Mouse (Mus musculus) gastrocnemius, adult 2 months (tissue): ENCODE data around the gene Nol9. TPM values are rescaled to one million over a fixed set of nuclear protein-coding genes. Genes with fewer than 3 reads are reported as not detected.

Source experiments
- DNase-seq: peaks from one replicate; pipeline ENCODE4 v3.0.0; 2022
- H3K27ac ChIP-seq: fragments of 200-600 bp; 2 replicates; pipeline ENCODE4 v1.8.1; 2022; ENCODE audit warnings: mild to moderate bottlenecking
- H3K4me3 ChIP-seq: fragments of 200-600 bp; 2 replicates; pipeline ENCODE4 v1.8.1; 2022; ENCODE audit warnings: mild to moderate bottlenecking, moderate library complexity
- CTCF ChIP-seq: fragments of 200-600 bp; IDR thresholded peaks from 2 replicates; pipeline ENCODE4 v1.8.1; 2022; ENCODE audit warnings: antibody characterized with exemption, mild to moderate bottlenecking, moderate library complexity
- intact Hi-C: fragments of 180-260 bp; cut with DNase I; formaldehyde crosslinking; loops from one replicate; pipeline ENCODE4 v1.15.1; 2025
- total RNA-seq, 2 experiments: library from RNA; stranded (reverse); gene quantifications; 2 replicates each; pipeline ENCODE4 v1.2.3; 2021

The Nol9 gene
- total RNA-seq, 2 experiments from 2014 or later, result 10.6 to 11.7 TPM

- no peak for DNase-seq
- Histone ChIP-seq H3K4me3 (no peak overlapping the region), H3K27ac (no peak overlapping the region)
- intact Hi-C loops, result no loop called here
- TF ChIP-seq CTCF, result no peak
Measured at GRCm38 (mm10) chr4:152088556-152089120, 49.5 kb downstream of the Nol9 start.

GRCm38 (mm10) chr4:152090191-152090590 lies 51.1 kb downstream of the Nol9 start:
- H3K27ac ChIP-seq, result 0 out of 2 replicates have a peak overlapping the region, but pooled peaks have one; percentile 8
- intact Hi-C loops, result no loop called here
- no peak for DNase-seq
- TF ChIP-seq CTCF, result no peak
- no peak overlapping the region for H3K4me3 ChIP-seq

- TF ChIP-seq CTCF, result no peak
- intact Hi-C loops, result no loop called here
- Histone ChIP-seq H3K4me3 (no peak overlapping the region), H3K27ac (peak overlapping the region; percentile 12)
- no peak for DNase-seq
Measured at GRCm38 (mm10) chr4:152092751-152093293, 53.7 kb downstream of the Nol9 start.

GRCm38 (mm10) chr4:152094233-152094632 lies 55.1 kb downstream of the Nol9 start:
- intact Hi-C loops, result no loop called here
- no peak for DNase-seq
- H3K27ac ChIP-seq, result no peak overlapping the region
- no peak overlapping the region for H3K4me3 ChIP-seq
- no peak for TF ChIP-seq CTCF

DNA sequence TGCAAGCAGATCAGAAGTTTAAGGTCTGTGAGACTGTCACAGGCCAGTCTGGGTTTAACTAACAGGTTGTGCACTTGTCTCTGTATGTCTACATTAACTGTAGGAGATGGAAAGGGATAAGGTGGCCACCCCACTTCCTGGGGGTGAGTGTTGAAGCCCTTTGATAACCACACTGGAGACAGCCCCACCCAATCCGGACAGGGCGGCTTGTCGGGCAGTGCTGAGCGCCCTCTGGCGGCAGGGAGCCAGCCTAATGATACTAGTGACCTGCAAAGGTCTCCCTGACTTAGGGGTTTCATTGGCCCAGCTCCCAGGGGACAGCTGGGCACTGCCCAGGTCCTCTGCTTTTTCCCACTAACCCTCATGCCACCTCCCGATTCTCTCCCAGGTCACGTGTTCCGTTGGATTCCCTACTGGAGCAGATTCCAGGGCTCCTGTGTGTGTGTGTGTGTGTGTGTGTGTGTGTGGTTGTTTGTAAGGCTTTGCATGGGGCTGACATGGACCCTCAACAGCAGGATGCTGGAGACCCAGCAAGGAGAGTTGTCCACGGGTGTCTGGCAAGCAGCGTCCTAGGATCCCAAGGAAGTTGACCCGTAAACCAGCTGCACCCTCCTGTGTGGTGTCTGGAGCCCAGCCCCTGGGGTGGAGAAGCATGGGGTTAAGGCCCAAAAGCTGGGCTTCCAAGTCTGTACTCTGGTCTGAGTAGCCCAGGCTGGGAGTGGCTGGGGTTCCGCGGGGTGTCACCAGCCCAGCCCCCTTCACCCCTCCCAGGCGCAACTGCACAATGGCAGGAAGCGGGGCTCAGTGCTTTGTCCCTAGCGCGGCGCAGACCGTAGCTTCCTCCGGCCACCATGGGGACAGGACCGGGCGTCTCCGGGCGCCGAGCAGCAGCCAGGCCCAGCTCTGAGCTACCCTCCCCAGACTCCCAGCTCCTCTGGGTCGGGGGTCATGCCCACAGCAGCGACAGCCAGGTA lies 57.1 kb downstream of the Nol9 start:
- peak; percentile 91 for DNase-seq
- intact Hi-C loops, result loop anchor here (1.0 to 2.0 kb wide), 3 partner anchors 13 to 115 kb away; partner anchors contain the start of gene Tas1r1
- peak overlapping the region; percentile 92 for H3K27ac ChIP-seq
- peak; percentile 99; the same call in 1 of the 2 replicates for TF ChIP-seq CTCF
- H3K4me3 ChIP-seq, result peak overlapping the region; percentile 75

- no peak for DNase-seq
- intact Hi-C loops, result loop anchor here (1.0 to 2.0 kb wide), 2 partner anchors 59 to 116 kb away; partner anchors contain the start of gene Tas1r1
- H3K27ac ChIP-seq, result peak overlapping the region; percentile 92
- peak overlapping the region; percentile 75 for H3K4me3 ChIP-seq
- TF ChIP-seq CTCF, result no peak
Measured at GRCm38 (mm10) chr4:152096927-152097326, 57.8 kb downstream of the Nol9 start.

DNA sequence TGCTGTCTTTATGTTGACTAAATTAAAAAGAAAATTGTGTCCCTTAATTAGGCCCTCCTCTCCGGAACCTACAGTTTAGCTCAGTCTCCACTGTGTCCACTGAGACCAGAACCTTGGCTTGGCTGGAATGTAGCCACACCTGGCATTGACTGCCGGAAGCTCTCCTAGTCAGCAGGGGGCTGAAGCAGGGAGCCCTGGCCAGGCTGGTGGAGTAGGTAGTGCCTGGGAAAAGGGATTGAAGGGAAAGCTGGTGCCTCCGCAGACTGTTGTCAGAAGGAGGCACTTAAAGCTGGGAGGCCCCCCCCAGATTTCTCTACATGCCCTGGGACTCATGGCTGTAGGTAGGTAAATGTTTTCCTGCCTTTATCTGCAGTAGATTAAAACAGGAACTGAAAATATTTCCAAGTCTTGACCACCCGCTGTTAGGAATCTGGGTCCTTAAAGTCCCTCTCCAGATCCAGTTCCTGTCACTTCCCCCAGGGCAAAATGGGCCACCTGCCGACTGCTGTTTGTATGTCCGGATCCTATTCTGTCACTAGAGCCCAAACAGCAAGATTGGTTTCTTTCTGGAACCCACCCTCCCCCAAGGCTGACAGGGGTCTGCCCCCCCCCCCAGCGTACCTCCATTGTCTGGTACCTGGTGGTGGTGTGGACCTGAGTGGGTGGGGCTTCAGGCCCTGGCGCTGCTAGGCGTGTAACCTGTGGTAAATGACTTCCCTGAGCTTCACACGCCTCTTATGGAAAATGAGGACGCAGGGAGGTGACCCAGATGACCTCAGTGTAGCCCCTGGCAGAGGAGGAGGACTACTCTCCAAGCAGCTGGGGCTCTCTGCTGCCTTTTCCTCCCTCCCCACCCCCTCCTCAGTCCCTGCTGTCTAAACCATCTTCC lies 59.0 kb downstream of the Nol9 start:
- no peak for TF ChIP-seq CTCF
- Histone ChIP-seq H3K27ac (peak overlapping the region; percentile 92), H3K4me3 (peak overlapping the region; percentile 75)
- DNase-seq, result no peak
- intact Hi-C loops, result loop anchor here (2.0 kb wide), 1 partner anchor 117 kb away; no protein-coding TSS in a partner anchor

DNA sequence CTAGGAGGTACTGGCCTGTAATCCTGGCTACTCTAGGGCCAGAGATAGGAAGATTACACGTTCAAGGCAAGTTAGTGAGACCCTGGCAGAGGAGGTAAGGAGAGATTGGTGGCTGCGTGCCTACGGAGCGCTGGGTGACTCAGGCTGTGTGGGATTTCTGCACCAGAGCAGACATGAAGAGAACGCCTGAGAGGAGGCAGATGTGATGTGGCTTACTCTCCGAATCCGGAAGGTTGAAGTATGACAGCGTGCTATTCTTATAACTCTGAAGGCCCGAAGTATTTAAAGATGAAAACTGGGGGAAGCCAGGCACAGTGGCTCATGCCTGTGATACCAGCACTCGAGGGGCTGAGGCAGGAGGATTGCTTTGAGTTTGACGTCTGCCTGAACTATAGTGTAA lies 61.4 kb downstream of the Nol9 start:
- no peak for TF ChIP-seq CTCF
- Histone ChIP-seq H3K4me3 (peak overlapping the region; percentile 43), H3K27ac (peak overlapping the region; percentile 68)
- DNase-seq, result no peak
- intact Hi-C loops, result no loop called here

DNA sequence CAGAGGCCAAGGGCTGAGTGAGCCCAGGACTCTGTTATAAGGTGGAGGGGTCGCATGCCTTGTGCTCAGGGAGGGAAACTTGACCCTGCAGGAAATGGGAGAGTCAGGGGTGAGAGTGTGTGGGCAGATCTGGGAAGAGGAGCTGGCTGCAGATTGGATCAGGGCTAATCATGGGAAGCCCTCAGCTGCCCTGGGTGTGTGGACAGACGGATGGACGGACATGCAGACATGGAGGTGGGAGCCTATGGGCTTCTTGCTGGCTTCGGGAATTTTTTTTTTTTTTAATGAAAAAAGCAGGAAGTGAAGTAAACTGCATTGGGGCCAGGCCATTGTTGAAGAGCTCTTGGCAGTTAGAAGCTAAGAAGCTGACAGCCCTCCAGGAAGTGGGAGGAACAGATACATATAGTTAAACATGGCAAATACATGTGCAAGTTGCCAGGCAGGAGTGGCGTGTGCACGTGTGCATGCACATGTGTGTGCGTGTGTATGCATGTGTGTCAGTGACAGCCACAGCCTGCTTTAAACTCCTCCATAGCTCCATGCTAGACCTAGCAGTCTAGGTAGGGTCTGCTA lies 62.0 kb downstream of the Nol9 start:
- intact Hi-C loops, result no loop called here
- Histone ChIP-seq H3K4me3 (peak overlapping the region; percentile 43), H3K27ac (peak overlapping the region; percentile 68)
- no peak for DNase-seq
- no peak for TF ChIP-seq CTCF

GRCm38 (mm10) chr4:152101921-152102320 lies 62.8 kb downstream of the Nol9 start:
- TF ChIP-seq CTCF, result no peak
- intact Hi-C loops, result no loop called here
- no peak overlapping the region; the same call in 1 of the 2 replicates for H3K4me3 ChIP-seq
- no peak overlapping the region for H3K27ac ChIP-seq
- DNase-seq, result no peak

GRCm38 (mm10) chr4:152103025-152103424 lies 63.9 kb downstream of the Nol9 start:
- peak; percentile 80 for TF ChIP-seq CTCF
- no peak overlapping the region for H3K27ac ChIP-seq
- peak; percentile 76 for DNase-seq
- H3K4me3 ChIP-seq, result no peak overlapping the region
- intact Hi-C loops, result no loop called here

GRCm38 (mm10) chr4:152106746-152107145 lies 67.6 kb downstream of the Nol9 start:
- Histone ChIP-seq H3K27ac (no peak overlapping the region), H3K4me3 (no peak overlapping the region)
- intact Hi-C loops, result no loop called here
- no peak for DNase-seq
- TF ChIP-seq CTCF, result peak; percentile 5; the same call in 1 of the 2 replicates
